Mouse (Mus musculus) hindbrain, postnatal 0 days (tissue): Measurements from ENCODE around the gene Nnmt. TPM values are rescaled to one million over a fixed set of nuclear protein-coding genes. Genes with fewer than 3 reads are reported as not detected.

ENCODE experiments used
- ATAC-seq: fragments of 200-750 bp; cut with Nextera tagmentation; 2 replicates; pipeline ENCODE4 v1.8.0; 2017; ENCODE audit warnings: mild to moderate bottlenecking, moderate TSS enrichment, moderate library complexity
- DNase-seq: peaks from one replicate; pipeline ENCODE4 v3.0.0-alpha.2; 2015; ENCODE audit warnings: low spot score
- H3K27ac ChIP-seq: fragments of 300-500 bp; sonication (generic); 2 replicates; pipeline ENCODE4 v1.5.1; 2014; ENCODE audit warnings: mild to moderate bottlenecking
- H3K27me3 ChIP-seq: fragments of 300-500 bp; sonication (generic); 2 replicates; pipeline ENCODE4 v1.6.1; 2014; ENCODE audit warnings: low read length, mixed read lengths; ENCODE audit not compliant: insufficient read depth
- H3K36me3 ChIP-seq: fragments of 300-500 bp; sonication (generic); 2 replicates; pipeline ENCODE4 v1.6.1; 2014; ENCODE audit warnings: low read length, mixed read lengths; ENCODE audit not compliant: insufficient read depth
- H3K4me1 ChIP-seq: fragments of 300-500 bp; sonication (generic); 2 replicates; pipeline ENCODE4 v1.6.1; 2014; ENCODE audit warnings: antibody characterized with exemption, low read length, mixed read lengths; ENCODE audit not compliant: insufficient read depth
- H3K4me2 ChIP-seq: fragments of 300-500 bp; sonication (generic); 2 replicates; pipeline ENCODE4 v1.6.1; 2014; ENCODE audit warnings: low read depth, mild to moderate bottlenecking, low read length, moderate library complexity, mixed read lengths
- H3K4me3 ChIP-seq: fragments of 300-500 bp; sonication (generic); 2 replicates; pipeline ENCODE4 v1.5.1; 2014; ENCODE audit warnings: low read length
- H3K9ac ChIP-seq: fragments of 300-500 bp; sonication (generic); replicated peaks from 2 replicates; pipeline ENCODE4 v1.6.1; 2014; ENCODE audit warnings: mild to moderate bottlenecking, low read length, moderate library complexity, mixed read lengths
- H3K9me3 ChIP-seq: fragments of 300-500 bp; sonication (generic); 2 replicates; pipeline ENCODE4 v1.6.1; 2016; ENCODE audit warnings: low read length, mixed read lengths
- CTCF ChIP-seq: IDR thresholded peaks from 2 replicates; pipeline ENCODE4 v1.5.1; 2016; ENCODE audit warnings: antibody characterized with exemption, control low read depth, low read depth
- WGBS: fragments of 180-500 bp; shearing (Covaris S2); extraction: QIAGEN DNeasy Blood & Tissue Kit; methylation state at CpG from one replicate; pipeline ENCODE4 v1.1.7; 2014; 5-methylcytosine and 5-hydroxymethylcytosine counted together
- polyA plus RNA-seq: library from polyadenylated mRNA; unstranded; fragments of >200 nt; fragmentation: Nextera tagmentation; extraction: Ambion mirVana; gene quantifications from 2 replicates; pipeline ENCODE4 v1.2.1, GENCODE M21; 2015
- total RNA-seq: library from RNA; depleted of rRNA; stranded (reverse); fragments of >200 nt; gene quantifications from 2 replicates; pipeline ENCODE4 v1.2.3, GENCODE M21; 2014; rRNA removed

The Nnmt gene
- total RNA-seq (0.50 TPM in 1 of 2 replicates, not detected in the other), polyA plus RNA-seq (1.7 and 2.2 TPM in 2 replicates)

GRCm38 (mm10) chr9:48604939-48605598 lies at the start of gene Nnmt:
Nnmt (minus strand) TSS chr9:48605153.
- Histone ChIP-seq H3K27ac (no peak within 1 kb of the TSS), H3K9ac (no peak within 1 kb of the TSS), H3K9me3 (no peaks in the 10 kb centered on the region), H3K36me3 (no peaks in the 10 kb centered on the region), H3K4me2 (no peak within 1 kb of the TSS), H3K27me3 (no peaks in the 10 kb centered on the region), H3K4me1 (no peaks in the 10 kb centered on the region), H3K4me3 (no peak within 1 kb of the TSS)
- 51% methylated on average over 8 of the region's 8 CpGs for WGBS
- no peak for DNase-seq
- no peak for TF ChIP-seq CTCF
- no peak for ATAC-seq

- ATAC-seq (no peak), DNase-seq (no peak)
- Histone ChIP-seq H3K27ac (no peak overlapping the region), H3K9me3 (no peaks in the 10 kb centered on the region), H3K4me3 (no peak overlapping the region), H3K27me3 (no peaks in the 10 kb centered on the region), H3K4me1 (0 out of 2 replicates have a peak, but pooled peaks cover 4% of the 10 kb centered on the region), H3K36me3 (no peaks in the 10 kb centered on the region), H3K4me2 (no peak overlapping the region), H3K9ac (no peak overlapping the region)
- TF ChIP-seq CTCF: no peak
- 14% methylated on average over 8 of the region's 8 CpGs for WGBS
Observed at GRCm38 (mm10) chr9:48654730-48655129, 49.8 kb upstream of the Nnmt start.

- DNase-seq (no peak), ATAC-seq (no peak)
- 56% methylated on average over 7 of the region's 7 CpGs for WGBS
- Histone ChIP-seq H3K27me3 (no peaks in the 10 kb centered on the region), H3K4me1 (peaks cover 4% of the 10 kb centered on the region; the same call in 1 of the 2 replicates), H3K9ac (no peak overlapping the region), H3K4me3 (no peak overlapping the region), H3K9me3 (no peaks in the 10 kb centered on the region), H3K36me3 (no peaks in the 10 kb centered on the region), H3K4me2 (no peak overlapping the region), H3K27ac (no peak overlapping the region)
- TF ChIP-seq CTCF: no peak
Observed at GRCm38 (mm10) chr9:48653399-48654070, 48.6 kb upstream of the Nnmt start.

- no peak for ATAC-seq
Observed at GRCm38 (mm10) chr9:48652026-48652425, 47.1 kb upstream of the Nnmt start.

GRCm38 (mm10) chr9:48650846-48651245 lies 45.9 kb upstream of the Nnmt start:
- Histone ChIP-seq H3K4me2 (no peak overlapping the region), H3K9ac (no peak overlapping the region)
- WGBS: 70% methylated on average over 2 of the region's 2 CpGs

More at GRCm38 (mm10) chr9:48652026-48652425, 47.1 kb upstream of the Nnmt start:
- no peak overlapping the region for H3K4me3 ChIP-seq
- DNase-seq: no peak
- no peaks in the 10 kb centered on the region for H3K27me3 ChIP-seq
- no peaks in the 10 kb centered on the region for H3K9me3 ChIP-seq
- no peak overlapping the region for H3K4me2 ChIP-seq
- WGBS: 56% methylated on average over 4 of the region's 4 CpGs
- no peaks in the 10 kb centered on the region for H3K36me3 ChIP-seq
- no peak for TF ChIP-seq CTCF
- no peak overlapping the region for H3K27ac ChIP-seq
- peaks cover 4% of the 10 kb centered on the region; the same call in 1 of the 2 replicates for H3K4me1 ChIP-seq
- H3K9ac ChIP-seq: no peak overlapping the region

GRCm38 (mm10) chr9:48649851-48650685 lies 45.1 kb upstream of the Nnmt start:
- H3K4me2 ChIP-seq: peak overlapping the region; percentile 45; the same call in 1 of the 2 replicates
- peaks cover 4% of the 10 kb centered on the region; the same call in 1 of the 2 replicates for H3K4me1 ChIP-seq
- 0 out of 2 replicates have a peak overlapping the region, but pooled peaks have one; percentile 11 for H3K4me3 ChIP-seq
- no peaks in the 10 kb centered on the region for H3K36me3 ChIP-seq
- no peak overlapping the region for H3K27ac ChIP-seq
- H3K9ac ChIP-seq: no peak overlapping the region
- TF ChIP-seq CTCF: peak; percentile 45
- WGBS: 40% methylated on average over 17 of the region's 17 CpGs
- DNase-seq (peak; percentile 25), ATAC-seq (no peak)
- H3K9me3 ChIP-seq: no peaks in the 10 kb centered on the region
- H3K27me3 ChIP-seq: no peaks in the 10 kb centered on the region

More at GRCm38 (mm10) chr9:48650846-48651245, 45.9 kb upstream of the Nnmt start:
- H3K36me3 ChIP-seq: no peaks in the 10 kb centered on the region
- no peak for TF ChIP-seq CTCF
- peaks cover 4% of the 10 kb centered on the region; the same call in 1 of the 2 replicates for H3K4me1 ChIP-seq
- ATAC-seq: no peak
- no peak for DNase-seq
- no peaks in the 10 kb centered on the region for H3K9me3 ChIP-seq
- no peak overlapping the region for H3K27ac ChIP-seq
- H3K4me3 ChIP-seq: no peak overlapping the region
- H3K27me3 ChIP-seq: no peaks in the 10 kb centered on the region
